Mouse (Mus musculus): ENCODE results near the gene Ftsj3.

- TF ChIP-seq EP300 (IDR thresholded peaks at IDR 0.05; ENCODE audit: low read depth in 1 of 2, low read length in 2 of 2) (no peak), CTCF (IDR thresholded peaks at IDR 0.05 in 2 of 3, conservative IDR thresholded peaks at IDR 0.05 in 1 of 3; ENCODE audit: control insufficient read depth in 1 of 3, insufficient read depth in 1 of 3, low read depth in 2 of 3, low read length in 3 of 3, poor library complexity in 1 of 3, severe bottlenecking in 1 of 3) (peak; percentile 91 to 94 (median 92)), RCOR1 (IDR thresholded peaks at IDR 0.05; ENCODE audit: low read depth, low read length) (no peak), ZC3H11A (IDR thresholded peaks at IDR 0.05; ENCODE audit: low read depth, low read length) (peak; percentile 79), RAD21 (IDR thresholded peaks at IDR 0.05; ENCODE audit: low read depth, low read length) (peak; percentile 89)
These were observed 46.8 kb upstream of the Ftsj3 start for GRCm38 (mm10) chr11:106302634-106303033.

Measured in MEL (cell line).